Mouse (Mus musculus) limb, embryonic 15.5 days (tissue): ENCODE measurements around the gene Vmn1r142. TPM values are rescaled to one million over a fixed set of nuclear protein-coding genes. Genes with fewer than 3 reads are reported as not detected.
"Not testable (repeated sequence)": the region's sequence is repeated elsewhere in the genome, so short reads cannot be mapped to it uniquely, and the experiment has no call there.

Experiments
- ATAC-seq: fragments of 200-750 bp; cut with Nextera tagmentation; 2 replicates; pipeline ENCODE4 v1.8.0; 2017; ENCODE audit warnings: low read depth, moderate TSS enrichment; ENCODE audit not compliant: insufficient number of reproducible peaks, low FRiP score, low TSS enrichment
- H3K27ac ChIP-seq: fragments of 300-500 bp; sonication (generic); 2 replicates; pipeline ENCODE4 v1.5.1; 2015; ENCODE audit warnings: moderate library complexity, mild to moderate bottlenecking, inconsistent platforms
- H3K27me3 ChIP-seq: fragments of 300-500 bp; sonication (generic); 2 replicates; pipeline ENCODE4 v1.6.1; 2015; ENCODE audit warnings: inconsistent platforms
- H3K36me3 ChIP-seq: fragments of 300-500 bp; sonication (generic); 2 replicates; pipeline ENCODE4 v1.6.1; 2015; ENCODE audit warnings: inconsistent platforms
- H3K4me1 ChIP-seq: fragments of 300-500 bp; sonication (generic); 2 replicates; pipeline ENCODE4 v1.6.1; 2015; ENCODE audit warnings: inconsistent platforms
- H3K4me2 ChIP-seq: fragments of 300-500 bp; sonication (generic); 2 replicates; pipeline ENCODE4 v1.6.1; 2015; ENCODE audit warnings: mild to moderate bottlenecking, inconsistent platforms
- H3K4me3 ChIP-seq: fragments of 300-500 bp; sonication (generic); 2 replicates; pipeline ENCODE4 v1.5.1; 2015; ENCODE audit warnings: mild to moderate bottlenecking, inconsistent platforms
- H3K9ac ChIP-seq: fragments of 300-500 bp; sonication (generic); 2 replicates; pipeline ENCODE4 v1.6.1; 2015; ENCODE audit warnings: inconsistent platforms
- H3K9me3 ChIP-seq: fragments of 300-500 bp; sonication (generic); 2 replicates; pipeline ENCODE4 v1.6.1; 2016; ENCODE audit warnings: inconsistent platforms
- WGBS: fragments of 180-500 bp; shearing (Covaris S2); methylation state at CpG from one replicate; pipeline ENCODE4 v1.1.7; 2015; 5-methylcytosine and 5-hydroxymethylcytosine counted together
- polyA plus RNA-seq: library from polyadenylated mRNA; unstranded; fragments of >200 nt; fragmentation: Nextera tagmentation; extraction: Ambion mirVana; gene quantifications from 2 replicates; pipeline ENCODE4 v1.2.1, GENCODE M21; 2015

Gene Vmn1r142
- polyA plus RNA-seq: not detected in 2 replicates

- H3K9me3 ChIP-seq, H3K4me1 ChIP-seq, H3K4me2 ChIP-seq, H3K27me3 ChIP-seq, ATAC-seq, H3K4me3 ChIP-seq, H3K36me3 ChIP-seq, H3K9ac ChIP-seq, H3K27ac ChIP-seq: not testable (repeated sequence)
- WGBS: no CpG with 5 or more reads among the region's 3 CpGs
Measured at GRCm38 (mm10) chr7:22163935-22164334, at the start of gene Vmn1r142. Vmn1r142 (minus strand) TSS chr7:22164035.

- not testable (repeated sequence) for H3K4me2 ChIP-seq, H3K9ac ChIP-seq, H3K4me1 ChIP-seq, ATAC-seq, H3K9me3 ChIP-seq, H3K4me3 ChIP-seq, H3K27me3 ChIP-seq, H3K27ac ChIP-seq, H3K36me3 ChIP-seq
- WGBS: no CpG with 5 or more reads among the region's 2 CpGs
Measured at GRCm38 (mm10) chr7:22201164-22201563, 37.3 kb upstream of the Vmn1r142 start, which contains the start of gene Gm8653. Gm8653 (minus strand) TSS chr7:22201264.

GRCm38 (mm10) chr7:22189077-22189476 lies 25.2 kb upstream of the Vmn1r142 start, which contains the start of gene Vmn1r143:
Vmn1r143 (plus strand) TSS chr7:22189377.
- H3K4me3 ChIP-seq, H3K9me3 ChIP-seq, H3K27me3 ChIP-seq, H3K4me1 ChIP-seq, ATAC-seq, H3K27ac ChIP-seq, H3K36me3 ChIP-seq, H3K9ac ChIP-seq, H3K4me2 ChIP-seq: not testable (repeated sequence)
- no CpG with 5 or more reads among the region's 3 CpGs for WGBS

DNA sequence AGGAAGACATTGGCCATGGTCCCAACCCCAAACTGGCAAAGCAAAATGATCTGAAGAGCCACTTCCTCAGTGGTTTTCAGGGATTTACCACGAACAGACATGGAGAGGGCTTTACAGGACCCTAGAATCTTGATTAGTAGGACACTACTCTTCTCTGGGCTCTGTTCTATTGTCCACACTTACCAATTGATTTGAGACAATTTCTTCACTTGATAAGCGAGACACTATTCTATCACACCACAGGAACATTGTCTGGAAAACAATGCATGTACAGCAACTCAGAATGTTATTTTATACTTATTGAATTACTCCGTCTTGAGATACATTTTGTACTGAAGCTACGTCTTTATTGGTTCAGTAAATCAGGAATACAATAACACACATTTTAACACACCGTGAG lies 29.2 kb downstream of the Vmn1r142 start, which contains the start of gene Gm10666:
Gene Gm10666 (minus strand): TSS at position 101 of the 400 bp plus-strand sequence.
- H3K9me3 ChIP-seq, H3K4me1 ChIP-seq, H3K9ac ChIP-seq, ATAC-seq, H3K4me3 ChIP-seq, H3K4me2 ChIP-seq, H3K27me3 ChIP-seq, H3K36me3 ChIP-seq, H3K27ac ChIP-seq: not testable (repeated sequence)
- no CpG with 5 or more reads among the region's 5 CpGs for WGBS

GRCm38 (mm10) chr7:22118145-22118544 lies 45.7 kb downstream of the Vmn1r142 start, which contains the start of gene Gm16451:
Gm16451 (minus strand) TSS chr7:22118245.
- not testable (repeated sequence) for H3K9ac ChIP-seq, H3K36me3 ChIP-seq, ATAC-seq, H3K27ac ChIP-seq, H3K4me1 ChIP-seq, H3K9me3 ChIP-seq, H3K4me2 ChIP-seq, H3K27me3 ChIP-seq, H3K4me3 ChIP-seq
- whole genome bisulfite sequencing: no CpG with 5 or more reads among the region's 2 CpGs

Other genes starting within 250 kb of the Vmn1r142 start
- gene Gm5891, start 242.7 kb downstream of the Vmn1r142 start, polyA plus RNA-seq: not detected in 2 replicates
- gene Vmn1r137, start 169.4 kb downstream of the Vmn1r142 start, polyA plus RNA-seq: not detected in 2 replicates
- gene Vmn1r138, start 135.1 kb downstream of the Vmn1r142 start, polyA plus RNA-seq: not detected in 2 replicates
- not detected in 2 replicates for gene Gm6176, start 107.7 kb downstream of the Vmn1r142 start, polyA plus RNA-seq
- gene Vmn1r139, start 95.0 kb downstream of the Vmn1r142 start, polyA plus RNA-seq: not detected in 2 replicates
- not detected in 2 replicates for gene Gm16451, start 45.8 kb downstream of the Vmn1r142 start, polyA plus RNA-seq
- not detected in 2 replicates for gene Gm10666, start 29.3 kb downstream of the Vmn1r142 start, polyA plus RNA-seq
- not detected in 2 replicates for gene Vmn1r143, start 25.3 kb upstream of the Vmn1r142 start, polyA plus RNA-seq
- not detected in 2 replicates for gene Gm8653, start 37.2 kb upstream of the Vmn1r142 start, polyA plus RNA-seq
- not detected in 2 replicates for gene Gm8453, start 65.4 kb upstream of the Vmn1r142 start, polyA plus RNA-seq
- gene Gm4187, start 165.7 kb upstream of the Vmn1r142 start, polyA plus RNA-seq: not detected in 2 replicates
- gene Gm8660, start 207.0 kb upstream of the Vmn1r142 start, polyA plus RNA-seq: not detected in 2 replicates
- gene Vmn1r148, start 249.5 kb upstream of the Vmn1r142 start, polyA plus RNA-seq: not detected in 2 replicates